Mouse (Mus musculus): ENCODE data around the gene Slc25a10.

Slc25a10 gene

GRCm38 (mm10) chr11:120484265-120484981 lies 7.2 kb upstream of the Slc25a10 start, which contains the start of gene Mrpl12:
Gene Mrpl12, plus strand, starts transcription at chr11:120484613.
- DNase-seq (ENCODE audit: low read depth in 1 of 2, low spot score in 2 of 2) = peak; percentile 58 to 73

DNA sequence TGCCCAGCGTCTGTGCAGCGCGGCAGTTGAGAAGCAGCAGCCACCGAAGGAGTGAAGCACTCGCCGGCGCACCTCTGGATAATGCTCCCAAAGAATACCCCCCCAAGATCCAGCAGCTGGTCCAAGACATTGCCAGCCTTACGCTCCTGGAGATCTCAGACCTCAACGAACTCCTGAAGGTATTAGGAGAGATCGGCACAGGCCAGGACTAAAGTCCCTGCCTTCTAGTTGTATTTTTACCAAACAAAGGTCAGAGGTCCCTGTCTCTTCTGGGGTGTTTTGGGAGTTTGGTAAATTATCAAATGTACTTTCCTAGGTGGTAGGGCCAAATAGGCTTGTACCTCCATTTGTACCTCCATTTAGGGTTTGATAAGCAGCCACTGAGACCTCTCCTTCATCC lies 6.4 kb upstream of the Slc25a10 start:
- DNase-seq (ENCODE audit: low read depth in 1 of 2, low spot score in 2 of 2) = no peak

- no peak for DNase-seq (ENCODE audit: low read depth in 1 of 2, low spot score in 2 of 2)
These were observed 3.1 kb upstream of the Slc25a10 start for GRCm38 (mm10) chr11:120488516-120488915.

DNA sequence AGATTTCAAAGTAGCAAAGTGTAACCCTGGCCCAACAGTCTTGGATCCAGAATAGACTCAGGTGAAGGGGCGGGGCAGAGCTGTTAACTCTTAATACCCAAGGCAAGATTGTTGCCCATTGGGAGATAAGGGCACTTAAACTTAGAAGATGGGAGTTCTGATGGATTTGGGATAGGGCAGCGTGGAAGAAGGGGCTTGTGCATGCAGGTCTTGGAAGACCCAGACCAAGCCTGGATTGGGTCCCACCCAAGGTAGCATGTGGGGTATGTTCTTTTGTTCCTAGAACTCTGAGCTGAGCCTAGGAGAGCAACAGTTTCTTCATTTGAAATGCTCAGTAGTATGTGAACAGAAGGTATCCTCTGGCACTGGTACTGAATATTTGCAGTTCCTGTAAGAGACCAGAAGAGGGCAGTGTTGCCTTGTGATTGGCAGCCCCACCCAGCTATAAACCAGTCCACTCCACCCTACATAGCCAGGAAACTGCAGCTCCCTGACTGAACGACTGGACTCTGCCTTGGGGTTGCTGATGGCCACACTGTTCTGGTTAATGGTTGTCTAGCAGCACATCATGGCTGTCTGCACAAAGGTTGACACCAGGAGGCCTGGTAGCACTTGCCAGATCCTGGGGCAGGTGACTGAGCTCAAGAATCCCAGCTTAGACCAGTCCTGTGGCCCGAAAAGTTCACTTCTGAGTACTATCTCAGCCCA lies 2.4 kb upstream of the Slc25a10 start:
- peak; percentile 43 to 45 for DNase-seq (ENCODE audit: low read depth in 1 of 2, low spot score in 2 of 2)

GRCm38 (mm10) chr11:120490291-120491046 lies 1.2 kb upstream of the Slc25a10 start:
- DNase-seq (ENCODE audit: low read depth in 1 of 2, low spot score in 2 of 2) = no peak

- no peak for DNase-seq (ENCODE audit: low read depth in 1 of 2, low spot score in 2 of 2)
These were observed 611 bp downstream of the Slc25a10 start for GRCm38 (mm10) chr11:120492024-120492877.

DNA sequence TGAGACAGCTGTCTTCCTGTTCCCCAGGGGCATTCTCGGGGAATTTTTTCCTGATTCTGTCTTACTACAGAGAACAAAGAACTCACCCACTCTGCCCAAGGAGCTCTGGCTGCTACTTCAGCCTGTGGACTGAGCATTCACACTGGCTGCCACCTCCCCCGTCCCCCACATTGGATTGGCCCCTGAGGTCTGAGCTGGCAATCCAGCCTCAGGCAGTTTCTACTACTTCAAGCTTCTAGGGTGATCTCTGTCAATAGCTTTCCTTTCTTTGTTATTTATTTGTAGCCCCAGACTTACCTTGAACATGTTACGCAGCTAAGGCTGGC lies 1.2 kb downstream of the Slc25a10 start:
- DNase-seq (ENCODE audit: low read depth in 1 of 2, low spot score in 2 of 2) = no peak

DNA sequence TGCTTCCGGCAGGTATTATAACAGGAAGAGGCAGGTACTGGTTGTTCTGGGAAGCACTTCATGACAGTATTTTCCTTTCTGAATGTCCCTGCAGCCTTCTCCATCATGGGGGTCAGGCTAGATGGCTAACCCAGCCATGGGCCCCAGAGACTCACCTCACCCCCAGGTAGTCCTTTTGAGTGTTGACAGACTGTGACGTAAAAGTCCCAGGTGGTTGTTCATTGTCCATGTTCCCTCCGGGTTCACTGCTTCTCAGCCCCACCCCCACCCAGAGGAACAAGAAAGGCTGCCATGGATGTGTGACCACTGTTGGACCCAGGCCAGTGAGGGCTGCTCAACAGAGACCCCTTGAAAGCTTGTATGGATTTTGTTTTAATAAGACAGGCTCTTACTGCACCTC lies 1.7 kb downstream of the Slc25a10 start:
- no peak for DNase-seq (ENCODE audit: low read depth in 1 of 2, low spot score in 2 of 2)

GRCm38 (mm10) chr11:120493911-120494310 lies 2.3 kb downstream of the Slc25a10 start:
- DNase-seq (ENCODE audit: low read depth in 1 of 2, low spot score in 2 of 2) = no peak

GRCm38 (mm10) chr11:120497436-120497835 lies 5.8 kb downstream of the Slc25a10 start:
- DNase-seq (ENCODE audit: low read depth in 1 of 2, low spot score in 2 of 2) = no peak

DNA sequence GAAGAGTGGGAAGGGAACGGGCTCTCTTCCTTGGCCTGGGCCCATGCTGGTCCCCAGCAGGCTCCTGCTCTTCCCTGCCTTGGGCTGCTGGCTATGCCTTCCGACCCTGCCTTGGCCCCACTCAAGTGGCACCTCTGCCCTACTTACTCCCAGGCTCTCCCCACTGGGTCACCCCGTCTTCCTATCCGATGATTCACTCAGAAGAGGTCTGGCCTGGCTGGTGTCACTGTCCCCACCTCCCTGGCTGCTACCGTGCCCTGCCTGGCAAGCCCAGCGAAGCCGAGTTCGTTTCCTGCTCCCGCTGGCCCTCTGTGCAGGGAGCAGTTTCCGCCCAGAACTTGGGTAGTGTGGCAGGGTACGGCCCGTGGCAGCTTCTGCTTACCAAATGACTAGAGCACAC lies 6.6 kb downstream of the Slc25a10 start:
- no peak for DNase-seq (ENCODE audit: low read depth in 1 of 2, low spot score in 2 of 2)

DNA sequence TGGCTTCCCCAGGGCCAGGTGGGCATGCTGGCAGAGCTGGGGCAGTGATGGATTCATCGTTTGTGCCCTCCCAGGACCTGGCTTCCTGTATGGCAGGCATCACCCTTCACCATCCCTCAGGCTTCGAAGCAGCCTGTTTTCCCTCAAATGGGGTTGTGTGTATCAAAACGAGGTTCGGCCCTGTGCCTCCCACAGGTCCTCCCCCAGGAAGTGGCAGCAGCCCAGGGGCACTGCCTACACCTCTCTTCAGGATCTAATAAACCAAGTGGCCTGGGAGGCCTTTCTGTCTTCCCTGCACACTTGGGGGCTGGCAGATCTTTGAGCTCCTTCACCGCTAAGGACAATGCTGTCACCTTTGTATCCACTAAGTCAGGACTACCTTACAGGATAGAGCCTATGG lies 7.3 kb downstream of the Slc25a10 start:
- no peak for DNase-seq (ENCODE audit: low read depth in 1 of 2, low spot score in 2 of 2)

GRCm38 (mm10) chr11:120499894-120500293 lies 8.3 kb downstream of the Slc25a10 start:
- no peak for DNase-seq (ENCODE audit: low read depth in 1 of 2, low spot score in 2 of 2)

DNA sequence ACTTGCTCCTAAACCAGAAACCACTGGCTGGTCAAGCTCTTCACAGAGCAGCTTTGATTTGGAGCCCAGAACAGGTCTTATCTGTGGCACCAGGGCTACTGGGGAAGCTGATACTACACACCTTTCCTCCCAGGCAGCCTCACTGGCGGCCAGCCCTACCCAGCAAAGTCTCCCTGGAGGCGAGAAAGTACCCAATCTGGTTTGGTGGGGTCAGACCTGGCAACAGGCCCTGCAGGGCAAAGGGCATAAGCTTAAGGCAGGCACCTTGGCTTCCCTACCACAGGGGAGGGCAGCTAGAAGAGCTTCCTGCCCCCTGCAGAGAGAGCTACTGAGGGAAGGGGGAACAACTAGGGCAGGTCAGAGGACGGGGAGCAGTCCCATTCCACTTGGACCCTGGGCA lies 8.7 kb downstream of the Slc25a10 start:
- no peak for DNase-seq (ENCODE audit: low read depth in 1 of 2, low spot score in 2 of 2)

DNA sequence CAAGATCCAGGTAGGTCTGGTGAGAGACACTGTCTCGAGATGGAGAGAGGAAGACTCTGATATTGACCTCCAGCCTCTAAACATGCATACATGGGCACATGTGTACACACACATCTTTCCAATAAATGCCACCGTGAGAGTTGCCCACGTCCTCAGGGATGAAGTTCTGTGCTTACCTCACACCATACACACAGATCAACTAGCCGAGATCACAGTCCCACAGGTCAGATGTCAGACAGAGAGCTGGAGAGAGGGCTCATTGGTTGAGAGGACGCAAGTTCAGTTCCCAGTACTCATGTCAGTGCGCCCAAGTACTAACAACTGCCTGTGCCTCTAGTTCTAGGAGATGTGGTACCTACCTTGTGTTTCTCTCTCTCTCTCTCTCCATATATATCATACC lies 9.4 kb downstream of the Slc25a10 start:
- DNase-seq (ENCODE audit: low read depth in 1 of 2, low spot score in 2 of 2) = no peak

DNA sequence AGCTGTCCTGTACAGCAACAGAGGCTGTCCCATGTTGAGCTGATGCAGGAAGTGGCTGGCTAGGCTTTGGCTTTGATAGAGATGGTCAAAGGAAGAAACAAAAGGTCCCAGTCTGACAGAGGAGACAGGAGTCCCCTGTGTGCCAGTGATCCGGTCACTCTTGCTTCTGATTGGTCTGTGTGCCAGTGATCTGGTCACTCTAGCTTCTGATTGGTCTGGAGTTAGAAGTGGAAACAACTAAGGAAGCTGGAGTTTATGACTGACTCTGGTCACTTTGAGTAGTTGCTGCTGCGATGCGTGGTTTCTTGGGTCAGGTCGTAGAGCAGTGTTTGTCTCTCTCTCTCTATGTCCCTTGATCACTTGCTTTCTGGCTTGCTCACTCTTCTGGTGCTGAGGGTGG lies 10.1 kb downstream of the Slc25a10 start:
- no peak for DNase-seq (ENCODE audit: low read depth in 1 of 2, low spot score in 2 of 2)

DNA sequence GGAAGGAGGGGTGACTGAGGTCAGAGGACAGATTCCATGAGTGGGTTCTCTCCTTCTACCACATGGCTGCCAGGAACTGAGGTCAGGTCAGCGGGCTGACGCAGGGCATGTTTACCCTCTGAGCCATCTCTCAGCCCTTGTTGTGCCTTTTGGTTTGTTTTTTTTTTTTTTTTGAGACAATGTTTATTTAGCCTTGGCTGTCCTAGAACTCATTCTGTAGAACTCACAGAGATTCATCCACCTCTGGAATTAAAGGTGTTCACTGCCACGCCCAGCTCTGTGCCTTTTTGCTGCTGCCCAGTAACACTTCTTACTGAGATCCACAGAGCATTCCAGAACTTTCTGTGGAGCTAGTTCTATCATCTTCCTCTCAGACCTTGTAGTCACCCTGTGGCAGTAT lies 14.0 kb downstream of the Slc25a10 start:
- DNase-seq (ENCODE audit: low read depth in 1 of 2, low spot score in 2 of 2) = no peak

GRCm38 (mm10) chr11:120506899-120507298 lies 15.3 kb downstream of the Slc25a10 start:
- DNase-seq (ENCODE audit: low read depth in 1 of 2, low spot score in 2 of 2) = no peak

DNA sequence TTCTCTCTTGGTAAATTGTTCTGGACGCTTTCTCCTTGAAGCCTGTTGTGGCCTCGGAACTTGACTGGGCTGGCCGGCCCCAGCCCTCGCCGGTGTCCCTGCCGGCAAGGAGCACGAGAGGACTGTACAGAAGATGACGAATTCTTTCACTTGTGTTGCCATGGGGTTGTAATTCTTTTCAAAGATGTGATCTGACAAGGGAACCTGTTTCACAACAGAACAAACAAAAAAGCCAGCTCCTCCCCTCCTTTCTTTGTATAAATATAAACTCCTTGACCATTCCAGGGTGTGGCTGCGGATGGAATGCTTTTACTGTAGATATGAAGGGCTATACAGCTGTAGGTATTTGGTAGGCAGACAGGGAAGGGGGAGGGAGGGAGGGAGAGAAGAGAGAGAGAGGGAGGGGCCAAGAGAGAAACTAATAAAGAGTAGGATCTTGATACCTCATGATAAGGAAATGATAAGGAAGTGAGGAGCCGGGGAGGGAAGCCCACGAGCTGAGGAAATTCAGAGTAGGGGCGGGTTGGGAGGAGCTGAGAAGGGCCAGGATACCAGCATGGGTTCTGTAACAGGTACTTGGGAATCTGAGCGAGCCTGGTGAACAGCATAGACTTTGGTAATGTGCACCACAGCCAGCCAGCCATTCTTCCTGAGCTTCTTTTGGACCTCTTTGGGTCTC lies 16.1 kb downstream of the Slc25a10 start:
- no peak for DNase-seq (ENCODE audit: low read depth in 1 of 2, low spot score in 2 of 2)

DNA sequence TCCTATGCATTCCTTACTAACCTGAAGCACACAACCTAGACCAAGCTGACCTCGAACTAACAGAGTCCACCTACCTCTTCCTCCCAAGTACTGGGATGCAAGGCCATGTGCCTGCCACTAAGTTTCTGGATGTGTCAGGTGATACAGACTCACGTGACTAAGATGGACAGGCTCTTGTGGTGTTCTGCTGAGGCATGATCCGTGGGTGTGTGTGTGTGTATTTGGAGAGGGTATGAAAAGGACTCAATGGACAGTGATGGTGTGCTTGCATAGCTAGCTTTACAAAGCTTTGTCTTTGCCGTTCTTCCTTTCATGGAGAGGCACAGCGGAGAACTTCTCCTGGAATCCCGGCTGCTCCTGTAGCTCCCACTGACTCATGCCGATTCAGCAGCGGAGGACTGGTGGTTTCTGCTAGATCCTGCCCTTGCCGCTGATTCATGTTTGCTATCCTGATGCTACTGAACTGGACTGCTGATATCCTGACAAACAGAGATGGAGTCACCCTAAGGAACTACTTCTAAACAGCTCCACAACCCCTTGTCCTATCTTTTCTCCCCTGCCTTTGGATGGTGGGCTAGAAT lies 16.7 kb downstream of the Slc25a10 start:
- no peak for DNase-seq (ENCODE audit: low read depth in 1 of 2, low spot score in 2 of 2)

Measured in monocyte, adult 2 months (primary cell).